Mouse (Mus musculus): Measurements from ENCODE around the gene Mettl1.
"Not testable (repeated sequence)": the region's sequence is repeated elsewhere in the genome, so short reads cannot be mapped to it uniquely, and the experiment has no call there.

The Mettl1 gene

DNA sequence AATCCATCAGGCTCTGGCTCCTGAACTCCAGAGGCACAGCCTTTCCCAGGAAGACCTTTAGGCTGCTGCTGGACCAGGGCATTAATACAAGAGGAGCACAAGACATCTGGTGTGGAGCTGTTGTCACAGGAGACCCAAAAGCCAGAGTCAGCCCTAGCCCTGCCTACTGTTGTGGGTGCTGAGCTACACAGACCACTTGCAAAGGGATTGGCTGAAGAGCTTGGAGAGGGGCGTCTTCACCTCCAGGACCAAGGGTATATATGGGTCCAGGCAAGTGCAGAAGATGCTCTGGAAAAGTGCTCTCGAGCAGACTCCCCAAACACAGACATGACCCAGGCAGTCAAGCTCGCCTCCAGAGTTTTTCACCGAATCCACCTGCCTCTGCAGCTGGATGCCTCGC, 6.7 kb downstream of the Mettl1 start, which contains the start of gene Cyp27b1:
TSS of gene Cyp27b1 (plus strand) at position 297 of the 400 bp plus-strand sequence.
- no peak for DNase-seq (ENCODE audit: low read depth, low spot score)

- no peak for DNase-seq (ENCODE audit: low read depth, low spot score)
These were observed 7.6 kb downstream of the Mettl1 start for GRCm38 (mm10) chr10:127048608-127049394.

DNA sequence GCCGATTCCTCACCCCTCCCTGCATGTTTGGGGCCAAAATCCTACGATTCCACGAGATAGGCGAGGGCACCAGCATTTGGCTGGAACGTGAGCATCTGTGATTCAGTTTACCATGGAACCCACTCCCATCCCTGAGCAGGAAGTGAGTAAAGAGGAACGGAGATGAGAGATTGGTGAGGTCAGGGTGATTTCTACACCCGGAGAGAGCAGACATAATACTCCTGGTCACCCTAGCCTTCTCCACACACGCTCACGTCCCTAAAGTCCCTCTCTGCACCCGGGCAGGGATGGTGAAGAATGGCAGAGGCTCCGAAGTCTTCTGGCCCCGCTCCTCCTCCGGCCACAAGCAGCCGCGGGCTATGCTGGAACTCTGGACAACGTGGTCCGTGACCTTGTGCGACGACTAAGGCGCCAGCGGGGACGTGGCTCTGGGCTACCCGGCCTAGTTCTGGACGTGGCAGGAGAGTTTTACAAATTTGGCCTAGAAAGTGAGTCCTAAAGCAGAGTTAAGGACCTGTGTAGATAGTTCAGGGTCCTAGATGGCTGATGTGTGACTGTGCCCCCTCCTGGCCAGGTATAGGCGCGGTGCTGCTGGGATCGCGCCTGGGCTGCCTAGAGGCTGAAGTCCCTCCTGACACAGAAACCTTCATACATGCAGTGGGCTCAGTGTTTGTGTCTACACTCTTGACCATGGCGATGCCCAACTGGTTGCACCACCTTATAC, 8.3 kb downstream of the Mettl1 start:
- DNase-seq (ENCODE audit: low read depth, low spot score), result peak; percentile 45

GRCm38 (mm10) chr10:127050119-127050474, 8.9 kb downstream of the Mettl1 start:
- no peak for DNase-seq (ENCODE audit: low read depth, low spot score)

DNA sequence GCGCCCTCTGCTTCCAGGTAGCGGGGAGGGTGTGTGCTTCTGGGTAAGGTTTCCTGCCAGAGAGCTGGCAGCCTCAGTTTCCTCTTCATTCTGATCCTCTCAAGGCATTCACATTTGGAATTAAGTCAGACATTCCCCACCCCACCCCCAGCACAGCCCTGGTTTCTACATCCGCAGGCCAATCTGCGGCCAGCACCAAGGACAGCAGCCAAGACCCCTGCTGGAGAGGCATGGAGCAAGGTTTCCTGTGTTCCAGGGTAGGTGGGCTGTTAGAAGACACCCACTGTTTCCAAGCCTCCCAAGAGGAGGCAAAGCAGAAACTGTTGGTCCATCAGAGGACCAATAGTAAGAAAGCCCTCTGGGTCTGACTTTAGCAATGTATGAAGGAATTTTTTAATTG, 13.4 kb downstream of the Mettl1 start:
- DNase-seq (ENCODE audit: low read depth, low spot score), result no peak

- no peak for DNase-seq (ENCODE audit: low read depth, low spot score)
These were observed 14.2 kb downstream of the Mettl1 start for GRCm38 (mm10) chr10:127055406-127055805.

- DNase-seq (ENCODE audit: low read depth, low spot score), result no peak
These were observed 15.3 kb downstream of the Mettl1 start for GRCm38 (mm10) chr10:127056490-127056889.

GRCm38 (mm10) chr10:127058161-127058560, 16.9 kb downstream of the Mettl1 start:
- DNase-seq (ENCODE audit: low read depth, low spot score), result peak; percentile 79

DNA sequence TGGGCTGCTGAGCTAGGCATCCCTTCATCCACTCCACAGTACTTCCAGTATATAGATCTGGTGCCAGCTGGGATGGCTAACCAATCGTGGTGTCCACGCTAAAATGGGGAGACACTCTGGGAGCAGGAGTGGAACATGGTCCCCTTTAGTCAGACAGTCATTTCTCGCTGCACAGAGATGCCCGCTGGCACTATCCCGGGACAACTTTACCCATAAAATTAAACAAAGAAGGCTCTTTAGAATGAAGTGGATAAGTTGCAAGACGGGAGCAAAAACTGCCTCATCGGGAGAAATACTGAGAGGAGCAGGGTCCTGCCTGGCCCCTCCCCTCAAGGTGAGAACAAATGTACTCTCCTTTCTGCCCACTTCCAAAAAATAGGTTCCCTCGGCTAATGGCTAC, 17.5 kb downstream of the Mettl1 start:
- DNase-seq (ENCODE audit: low read depth, low spot score), result no peak

GRCm38 (mm10) chr10:127059174-127059967, 18.2 kb downstream of the Mettl1 start:
- peak; percentile 42 for DNase-seq (ENCODE audit: low read depth, low spot score)

- peak; percentile 88 for DNase-seq (ENCODE audit: low read depth, low spot score)
These were observed 19.0 kb downstream of the Mettl1 start, which contains the start of gene March9 for GRCm38 (mm10) chr10:127059968-127060916. TSS of gene March9 (minus strand) at chr10:127060184.

- no peak for DNase-seq (ENCODE audit: low read depth, low spot score)
These were observed 19.9 kb downstream of the Mettl1 start for GRCm38 (mm10) chr10:127061085-127061484.

GRCm38 (mm10) chr10:127061513-127061912, 20.3 kb downstream of the Mettl1 start:
- DNase-seq (ENCODE audit: low read depth, low spot score), result no peak

DNA sequence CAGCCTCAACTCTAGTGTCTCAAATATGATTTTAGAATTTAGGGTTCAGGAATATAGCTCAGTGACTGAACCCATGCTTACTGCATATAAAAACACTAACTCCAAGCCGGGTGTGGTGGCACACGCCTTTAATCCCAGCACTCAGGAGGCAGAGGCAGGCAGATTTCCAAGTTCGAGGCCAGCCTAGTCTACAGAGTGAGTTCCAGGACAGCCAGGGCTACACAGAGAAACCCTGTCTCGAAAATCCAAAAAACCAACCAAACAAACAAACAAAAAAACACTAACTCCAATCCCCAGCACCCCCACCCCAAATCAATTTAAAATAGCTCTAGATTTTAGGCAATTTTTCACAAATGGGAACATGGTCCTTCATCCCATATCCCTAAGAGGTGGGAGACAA, 20.9 kb downstream of the Mettl1 start:
- not testable (repeated sequence) for DNase-seq (ENCODE audit: low read depth, low spot score)

DNA sequence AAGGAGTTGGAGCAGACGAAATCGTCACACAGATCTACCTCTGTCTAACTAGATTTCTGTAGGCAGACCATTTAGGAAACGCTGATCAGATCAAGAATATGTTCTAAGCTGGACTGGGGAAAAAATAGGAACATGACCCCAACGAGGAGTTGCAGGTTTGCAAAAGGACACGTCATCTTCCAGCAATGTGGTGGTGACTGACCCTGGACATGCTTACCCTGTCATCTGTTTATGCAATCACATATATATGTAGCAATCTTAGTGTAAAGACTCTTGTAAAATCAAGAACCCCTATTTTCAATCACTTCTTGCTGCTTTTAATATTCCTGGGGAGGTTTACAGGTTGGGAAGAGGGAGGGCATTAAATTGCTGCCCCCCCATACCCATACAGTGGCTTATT, 21.3 kb downstream of the Mettl1 start:
- DNase-seq (ENCODE audit: low read depth, low spot score), result no peak

DNA sequence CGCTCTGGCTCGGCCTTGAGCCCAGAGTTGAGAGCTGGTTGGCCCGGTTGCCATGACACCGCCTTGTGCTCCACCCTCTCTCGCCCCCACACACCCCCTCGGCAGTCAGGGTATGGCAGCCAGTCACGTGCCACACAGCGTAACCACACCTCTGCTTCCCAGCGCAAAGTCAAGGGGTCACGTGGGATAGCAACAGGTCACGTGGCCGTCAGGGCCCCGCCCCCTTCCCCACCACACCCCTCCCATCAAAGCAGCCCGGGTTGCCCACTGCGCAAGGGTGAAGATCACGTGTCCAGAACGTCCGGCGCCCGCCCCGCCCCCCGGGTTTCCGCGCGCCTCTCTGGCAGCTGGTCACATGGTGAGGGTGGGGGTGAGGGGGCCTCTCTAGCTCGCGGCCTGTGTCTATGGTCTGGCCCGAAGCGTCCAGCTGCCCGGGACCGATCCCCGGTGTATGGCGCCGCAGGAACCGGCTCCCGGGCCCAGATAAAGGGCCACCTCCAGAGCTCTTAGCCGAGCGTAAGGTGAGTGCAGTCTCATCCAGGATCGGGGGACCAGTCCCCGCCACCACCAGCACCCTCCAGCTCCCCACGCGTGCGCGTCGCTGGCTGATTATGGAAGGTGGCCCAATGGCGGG, 22.1 kb downstream of the Mettl1 start, which contains the start of gene Cdk4:
TSS of gene Cdk4 (plus strand) at position 296 of the 634 bp plus-strand sequence.
- DNase-seq (ENCODE audit: low read depth, low spot score), result peak; percentile 98

- peak; percentile 40 for DNase-seq (ENCODE audit: low read depth, low spot score)
These were observed 23.0 kb downstream of the Mettl1 start for GRCm38 (mm10) chr10:127063913-127064870.

DNA sequence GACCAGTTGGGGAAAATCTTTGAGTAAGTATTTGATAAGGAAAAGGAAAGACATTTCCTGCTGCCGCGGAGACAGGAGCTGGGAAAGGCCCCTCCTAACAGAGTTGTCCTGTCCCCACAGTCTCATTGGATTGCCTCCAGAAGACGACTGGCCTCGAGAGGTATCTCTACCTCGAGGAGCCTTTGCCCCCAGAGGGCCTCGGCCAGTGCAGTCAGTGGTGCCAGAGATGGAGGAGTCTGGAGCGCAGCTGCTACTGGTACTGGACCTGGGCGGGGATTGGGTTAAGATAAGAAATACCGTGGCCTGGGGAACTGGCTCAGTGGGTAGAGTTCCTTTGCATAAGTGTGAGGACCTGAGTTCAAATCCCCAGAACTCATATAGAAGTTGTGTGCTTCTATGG, 24.8 kb downstream of the Mettl1 start:
- DNase-seq (ENCODE audit: low read depth, low spot score), result no peak

DNA sequence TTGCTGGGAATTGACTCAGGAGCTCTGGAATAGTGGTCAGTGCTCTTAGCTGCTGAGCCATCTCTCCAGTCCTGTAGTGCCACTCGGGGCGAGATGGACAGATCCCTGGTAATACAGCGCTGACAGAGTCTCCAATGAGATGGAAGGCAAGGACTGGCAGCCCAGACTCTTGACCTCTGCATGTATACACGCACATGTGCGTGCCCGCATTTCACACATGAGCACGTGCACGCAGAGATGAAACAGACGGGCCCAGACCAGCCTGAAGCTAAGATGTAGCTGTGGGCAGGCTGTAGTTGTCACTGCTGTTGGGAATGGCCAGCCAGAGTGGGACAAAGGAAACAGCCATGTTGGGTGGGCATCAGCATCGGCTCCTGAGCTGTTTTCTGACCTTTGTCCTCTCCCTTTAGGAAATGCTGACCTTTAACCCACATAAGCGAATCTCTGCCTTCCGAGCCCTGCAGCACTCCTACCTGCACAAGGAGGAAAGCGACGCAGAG, 25.4 kb downstream of the Mettl1 start:
- DNase-seq (ENCODE audit: low read depth, low spot score), result no peak

All from CD4-positive helper T cell, adult 2 months (primary cell).